Mouse (Mus musculus): ENCODE measurements around the gene Nmnat1.

- no peak for TF ChIP-seq CTCF (conservative IDR thresholded peaks at IDR 0.05 in 1 of 2, IDR thresholded peaks at IDR 0.05 in 1 of 2; ENCODE audit: low read depth in 2 of 2, low read length in 2 of 2)
- TF ChIP-seq EP300 (IDR thresholded peaks at IDR 0.05; ENCODE audit: low read length), result no peak
- TF ChIP-seq ETS1 (conservative IDR thresholded peaks at IDR 0.05; ENCODE audit: low read depth, low read length), result no peak
- no peak for TF ChIP-seq POLR2A (IDR thresholded peaks at IDR 0.05; ENCODE audit: low read depth, low read length)
- TF ChIP-seq POLR2AphosphoS2 (IDR thresholded peaks at IDR 0.05; ENCODE audit: low read depth, low read length), result no peak
- no peak for TF ChIP-seq USF1 (IDR thresholded peaks at IDR 0.05; ENCODE audit: low read depth, low read length)
- TF ChIP-seq MAFK (IDR thresholded peaks at IDR 0.05; ENCODE audit: insufficient replicate concordance, low read length), result no peak
These were observed 7.9 kb downstream of the Nmnat1 start, which contains the start of gene Tmem274 for GRCm38 (mm10) chr4:149477078-149477477.

Data from CH12.LX (cell line).